Mouse (Mus musculus) B cell, adult 62 days (primary cell): ENCODE results near the gene Gm10778. TPM values are rescaled to one million over a fixed set of nuclear protein-coding genes. Genes with fewer than 3 reads are reported as not detected.

Experiments used
- total RNA-seq: library from RNA; stranded (reverse); gene quantifications from 4 replicates; pipeline ENCODE4 v1.2.4, GENCODE M21; 2023

Gene Gm10778
- 1.2 to 2.7 TPM (median 2.2 TPM) in 4 replicates for total RNA-seq

DNA sequence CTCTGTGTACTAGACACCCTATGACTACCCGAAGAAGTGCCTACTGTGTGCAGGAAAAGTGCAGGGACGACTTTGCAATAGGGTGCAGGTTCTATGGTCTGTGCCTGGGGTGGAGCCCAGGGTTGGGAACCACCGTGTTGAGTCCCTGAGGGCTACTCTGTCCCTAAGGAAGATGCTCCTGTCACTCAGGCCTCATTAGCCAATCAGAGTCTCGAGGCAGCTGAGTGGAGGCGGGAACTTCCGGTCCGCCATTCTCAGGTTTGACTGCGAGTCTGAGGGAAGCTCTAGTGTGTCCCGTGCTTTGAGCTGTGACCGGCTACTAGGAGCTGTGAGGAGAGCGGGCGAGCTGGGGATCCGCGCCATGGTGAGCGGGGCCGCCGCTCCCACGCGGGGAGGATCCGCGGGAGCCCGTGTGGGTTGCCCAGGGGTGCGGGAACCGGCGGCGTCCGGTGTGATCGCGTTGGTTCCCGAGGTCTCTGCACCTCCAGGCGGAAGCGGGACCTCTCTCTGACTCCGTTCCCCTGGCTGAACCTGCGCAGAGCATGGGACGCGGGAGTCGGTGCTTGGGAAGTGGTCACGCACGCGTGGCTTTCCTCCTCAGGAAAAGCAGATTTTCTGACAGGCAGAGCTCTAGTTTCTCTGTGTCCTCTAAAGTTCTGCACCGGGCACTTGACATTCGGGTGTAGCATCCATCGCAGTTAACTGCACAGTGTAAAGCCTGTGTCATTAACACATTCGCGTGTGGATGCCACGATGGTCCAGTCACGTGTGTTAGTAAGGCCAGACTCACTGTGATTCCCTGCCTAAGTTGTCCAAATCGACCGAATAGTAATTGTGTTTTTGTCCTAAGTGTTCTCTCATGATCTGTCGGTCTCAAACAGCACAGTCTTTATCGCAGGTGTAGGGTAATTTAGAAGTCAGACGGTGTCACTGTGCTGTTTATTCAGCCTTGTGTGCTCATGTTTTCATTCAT lies at the start of gene Gm10778:
Gene Gm10778 (plus strand): TSS at position 257 of the 973 bp plus-strand sequence.

GRCm38 (mm10) chr10:81600738-81601203 lies 48.1 kb upstream of the Gm10778 start, which contains the start of gene Tle6:
TSS of gene Tle6 (minus strand) at chr10:81601073.

DNA sequence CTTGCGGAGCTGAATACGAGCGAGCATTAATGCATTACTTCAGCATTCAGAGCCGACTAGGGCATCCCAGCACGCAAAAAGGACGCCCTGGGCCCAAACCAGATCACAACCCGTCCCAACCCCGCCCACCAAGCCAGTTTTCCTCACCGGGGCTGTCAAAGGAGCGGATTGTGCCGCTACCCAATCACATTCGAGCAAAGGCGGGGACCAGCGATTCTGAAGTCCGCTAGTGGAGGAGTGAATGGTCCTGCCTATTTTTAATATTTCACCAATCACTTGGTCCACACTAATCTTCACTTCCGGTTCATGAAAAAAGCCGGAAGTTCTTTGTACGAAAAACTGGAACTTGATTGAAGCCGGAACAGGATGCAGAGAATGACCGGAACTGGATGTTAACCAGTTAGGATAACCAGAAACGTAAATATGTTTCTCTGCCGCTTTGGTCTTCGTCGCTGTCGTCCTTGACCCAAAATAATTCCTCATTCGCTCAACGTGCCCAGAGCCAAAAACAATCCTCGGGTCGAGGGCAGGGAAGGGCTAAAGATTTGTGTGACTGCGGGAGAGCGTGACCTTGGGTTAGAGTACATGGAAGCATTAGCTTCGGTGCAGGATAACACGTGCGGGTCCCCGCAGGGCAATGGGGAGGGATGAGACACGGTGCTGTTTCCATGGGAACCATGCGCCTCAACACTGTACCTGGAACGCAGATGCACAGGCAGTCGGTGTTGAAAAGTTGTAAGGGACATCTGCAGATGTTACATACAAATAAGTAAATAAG lies 42.7 kb upstream of the Gm10778 start, which contains the start of gene BC025920:
Gene BC025920 (plus strand): TSS at position 297 of the 778 bp plus-strand sequence.

GRCm38 (mm10) chr10:81626994-81627835 lies 21.6 kb upstream of the Gm10778 start, which contains the start of gene Sirt6:
TSS of gene Sirt6 (minus strand) at chr10:81627797.

DNA sequence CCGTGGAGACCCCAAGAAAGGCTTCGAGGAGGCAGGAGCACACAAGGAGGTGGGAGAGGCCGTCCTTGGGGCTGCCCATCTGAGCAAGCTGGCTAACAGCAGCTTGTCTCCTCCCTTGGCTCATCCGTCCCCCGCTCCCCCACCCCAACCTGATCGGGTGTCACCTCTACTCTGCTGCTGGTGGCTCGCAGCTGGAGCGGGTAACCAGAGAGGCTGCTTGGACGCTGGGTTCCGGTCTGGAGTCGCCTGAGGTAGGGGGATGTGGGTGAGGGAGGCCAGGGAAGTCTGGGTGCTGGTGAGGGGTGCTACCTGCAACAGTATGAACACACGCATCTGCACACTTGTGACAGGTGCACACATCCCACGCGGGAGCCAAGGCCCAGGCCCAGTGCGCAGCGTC lies 20.5 kb upstream of the Gm10778 start, which contains the start of gene Ankrd24:
Gene Ankrd24 (plus strand): TSS at position 151 of the 400 bp plus-strand sequence.

GRCm38 (mm10) chr10:81704531-81705301 lies 55.9 kb downstream of the Gm10778 start, which contains the start of gene Zfp433:
TSS of gene Zfp433 (plus strand) at chr10:81704825.

Other genes with a start within 250 kb of the Gm10778 start
- 18.3 to 24.4 TPM (median 19.5 TPM) in 4 replicates for gene Nfic, start 193.4 kb upstream of the Gm10778 start, total RNA-seq
- gene Celf5, start 166.3 kb upstream of the Gm10778 start, total RNA-seq = not detected in 4 replicates
- 99.6 to 113 TPM (median 106 TPM) in 4 replicates for gene Ncln, start 152.7 kb upstream of the Gm10778 start, total RNA-seq
- gene S1pr4, start 148.9 kb upstream of the Gm10778 start, total RNA-seq = 48.2 to 59.1 TPM (median 54.6 TPM) in 4 replicates
- gene Gna15, start 124.8 kb upstream of the Gm10778 start, total RNA-seq = 5.1 to 6.6 TPM (median 5.9 TPM) in 4 replicates
- gene Gna11, start 103.9 kb upstream of the Gm10778 start, total RNA-seq = 24.1 to 34.4 TPM (median 29.1 TPM) in 4 replicates
- 294 to 321 TPM (median 315 TPM) in 4 replicates for gene Aes, start 89.6 kb upstream of the Gm10778 start, total RNA-seq
- 2.8 to 6.0 TPM (median 4.1 TPM) in 4 replicates for gene Tle2, start 74.5 kb upstream of the Gm10778 start, total RNA-seq
- gene Tle6, start 48.0 kb upstream of the Gm10778 start, total RNA-seq = 2.2 to 2.5 TPM in 2 of 4 replicates, not detected in the others
- gene BC025920, start 42.8 kb upstream of the Gm10778 start, total RNA-seq = 2.7 to 4.5 TPM (median 3.1 TPM) in 4 replicates
- gene Sirt6, start 21.3 kb upstream of the Gm10778 start, total RNA-seq = 18.6 to 23.1 TPM (median 19.3 TPM) in 4 replicates
- 1.1 to 3.1 TPM (median 1.5 TPM) in 4 replicates for gene Ankrd24, start 20.5 kb upstream of the Gm10778 start, total RNA-seq
- 4.7 to 10.9 TPM (median 7.2 TPM) in 4 replicates for gene Zfp433, start 55.8 kb downstream of the Gm10778 start, total RNA-seq
- gene Gm3055, start 122.1 kb downstream of the Gm10778 start, total RNA-seq = 6.1 to 10.3 TPM (median 8.4 TPM) in 4 replicates
- 1.4 to 2.6 TPM (median 2.2 TPM) in 4 replicates for gene Gm4767, start 163.1 kb downstream of the Gm10778 start, total RNA-seq
- 0.95 to 5.8 TPM (median 2.9 TPM) in 4 replicates for gene Gm32687, start 214.9 kb downstream of the Gm10778 start, total RNA-seq